Mouse (Mus musculus): ENCODE data around the gene Slc16a7.

The Slc16a7 gene

DNA sequence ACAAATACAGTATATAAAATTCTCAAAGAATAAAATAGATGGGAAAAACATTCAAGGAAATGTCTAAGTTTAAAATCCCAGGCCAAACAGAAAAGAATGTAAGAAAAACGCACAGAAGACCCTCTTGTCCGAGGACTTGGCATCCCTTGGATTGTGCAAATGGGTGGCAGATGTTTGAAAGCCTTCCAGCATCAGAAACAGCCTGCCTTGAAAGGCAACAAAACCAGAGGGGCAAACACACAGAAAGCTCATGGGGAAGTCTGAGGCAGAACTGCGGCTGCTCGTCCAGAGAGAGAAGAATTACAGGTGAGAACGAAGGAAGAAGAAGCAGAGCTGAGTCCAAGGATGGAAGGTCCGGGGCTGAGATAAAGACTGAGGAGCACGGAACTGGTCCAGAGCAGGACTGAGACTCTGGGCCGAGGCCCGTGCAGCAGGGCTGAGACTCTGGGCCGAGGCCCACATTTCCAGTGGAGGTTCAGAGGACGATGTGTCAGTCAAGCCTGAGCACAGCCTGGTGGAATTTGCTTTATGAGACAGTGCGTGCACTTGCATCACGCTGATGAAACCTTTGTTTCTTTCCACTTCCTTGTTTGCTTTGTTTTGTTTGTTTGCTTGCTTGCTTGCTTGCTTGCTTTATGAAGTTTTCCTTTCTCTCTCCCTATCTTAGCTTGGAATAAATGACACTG is 65.0 kb downstream of the Slc16a7 start:
- no peak for DNase-seq (ENCODE audit: low read depth)

DNA sequence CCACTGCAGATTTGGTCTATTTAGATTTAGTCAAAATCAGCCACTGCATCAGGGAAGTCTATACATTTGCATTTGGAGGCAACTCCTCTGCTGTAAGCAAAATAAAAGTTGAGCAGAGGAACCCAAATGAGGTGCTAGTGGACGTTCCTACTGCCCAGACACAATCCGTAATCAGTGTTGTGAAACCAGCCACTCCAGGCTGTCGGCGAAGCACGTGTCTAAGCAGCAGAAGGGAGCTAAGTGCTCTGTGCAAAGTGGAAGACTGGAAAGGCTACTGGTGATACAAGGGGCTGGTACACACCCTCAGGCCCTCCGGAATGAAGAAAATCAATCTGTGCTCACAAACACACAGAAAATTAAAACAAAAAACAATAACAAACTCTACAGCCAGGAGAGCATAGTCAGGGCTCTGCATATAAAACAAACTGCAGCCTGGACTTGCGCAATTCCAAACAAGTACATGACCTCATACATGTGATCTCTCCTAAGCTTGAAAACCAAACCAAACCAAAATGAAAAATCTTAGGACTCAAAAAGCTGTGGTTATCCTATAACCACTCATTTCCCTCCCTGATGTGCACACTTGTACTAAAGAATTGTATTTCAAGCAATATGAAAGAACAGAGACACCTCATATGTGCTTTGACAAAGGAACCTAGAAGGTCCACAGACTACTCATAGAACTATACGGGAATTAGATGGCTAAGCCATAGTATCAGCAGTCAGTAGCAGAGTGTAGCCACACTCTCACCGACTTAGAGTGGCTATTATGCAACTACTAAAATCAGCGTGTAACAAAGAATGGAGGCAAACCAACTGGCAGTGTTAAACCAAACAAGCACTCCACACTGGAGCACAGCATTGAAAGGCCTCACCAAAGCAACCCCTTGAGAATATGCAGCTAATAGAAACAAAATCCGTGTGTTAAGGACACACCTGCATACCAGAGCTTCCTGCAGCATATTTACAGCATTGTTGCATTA is 67.5 kb downstream of the Slc16a7 start:
- no peak for DNase-seq (ENCODE audit: low read depth)

DNA sequence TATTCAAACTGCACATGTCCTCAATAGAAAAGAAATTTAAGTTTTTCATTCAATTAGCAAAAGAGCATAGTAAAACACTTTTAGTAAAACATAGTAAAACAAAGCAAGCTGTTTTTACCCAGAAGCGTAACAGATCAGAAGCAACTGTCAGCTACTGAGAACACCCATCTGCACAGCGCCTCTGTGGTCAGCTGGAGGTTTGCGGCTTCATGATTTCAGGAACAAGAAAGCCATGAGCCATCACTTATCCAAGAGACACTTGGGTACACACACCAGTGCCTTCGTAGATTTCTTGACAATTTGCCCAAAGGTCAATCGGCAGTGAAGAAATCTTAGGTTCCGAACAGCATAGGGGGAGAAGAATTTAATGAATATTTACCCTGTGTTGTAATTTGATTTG is 71.9 kb downstream of the Slc16a7 start:
- no peak for DNase-seq (ENCODE audit: low read depth)

DNA sequence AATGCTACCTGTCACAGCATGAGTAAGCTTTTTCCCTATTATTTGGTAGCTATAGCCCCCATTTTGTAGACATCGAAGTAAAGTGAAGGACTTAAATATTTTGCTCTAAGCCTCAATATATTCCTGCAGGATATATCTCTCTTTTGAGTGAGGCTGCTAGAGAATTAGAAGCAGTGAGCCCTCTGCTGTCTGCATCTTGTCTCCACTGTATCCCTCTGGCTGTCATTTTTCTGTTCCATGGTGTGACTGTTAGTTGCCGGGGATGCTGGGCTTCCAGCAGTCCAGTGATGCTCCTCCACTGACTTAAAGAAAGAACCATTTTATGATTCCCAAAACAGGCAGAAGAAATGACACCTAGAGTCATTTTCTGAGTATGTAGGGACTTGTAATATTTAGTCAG is 78.4 kb downstream of the Slc16a7 start:
- no peak for DNase-seq (ENCODE audit: low read depth)

DNA sequence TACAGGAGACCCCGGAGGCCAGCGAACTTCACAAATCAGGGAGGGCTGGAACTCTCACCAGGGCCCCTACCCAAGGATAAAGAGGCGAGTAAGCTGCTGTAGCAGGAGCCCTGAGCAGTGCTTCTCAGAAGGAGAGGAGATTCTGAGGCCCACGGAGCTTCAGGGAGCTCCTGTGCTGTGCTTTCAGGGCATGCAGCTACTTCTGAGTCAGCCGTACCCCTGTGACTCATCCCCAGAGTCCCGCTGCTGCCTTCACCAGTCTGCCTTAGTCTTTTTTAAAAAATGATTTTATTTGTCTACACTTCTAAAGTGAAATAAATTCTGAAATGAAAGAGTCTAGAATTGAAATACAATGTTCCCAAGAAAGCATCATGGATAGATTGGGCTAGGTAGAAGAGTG is 91.2 kb downstream of the Slc16a7 start:
- peak; percentile 41 for DNase-seq (ENCODE audit: low read depth)

DNA sequence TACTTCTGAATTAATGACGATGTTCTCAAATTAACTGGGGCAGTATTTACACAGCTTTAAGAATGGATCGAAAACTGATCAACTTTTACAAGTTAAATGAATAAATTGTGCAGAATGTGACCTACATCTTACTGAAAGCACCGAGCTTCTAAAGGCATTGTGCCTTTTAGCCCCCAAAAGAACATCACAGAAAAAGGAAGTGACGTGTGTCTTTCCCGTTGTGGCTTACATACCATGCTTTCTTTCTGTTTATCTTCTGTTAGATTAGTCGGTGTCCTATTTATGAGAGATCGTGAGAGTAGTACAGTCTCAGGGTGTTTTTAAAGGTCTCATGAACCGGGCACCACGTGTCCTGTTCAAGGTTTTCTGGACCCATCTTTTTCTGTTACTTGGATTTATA is 98.9 kb downstream of the Slc16a7 start:
- DNase-seq (ENCODE audit: low read depth), result no peak

DNA sequence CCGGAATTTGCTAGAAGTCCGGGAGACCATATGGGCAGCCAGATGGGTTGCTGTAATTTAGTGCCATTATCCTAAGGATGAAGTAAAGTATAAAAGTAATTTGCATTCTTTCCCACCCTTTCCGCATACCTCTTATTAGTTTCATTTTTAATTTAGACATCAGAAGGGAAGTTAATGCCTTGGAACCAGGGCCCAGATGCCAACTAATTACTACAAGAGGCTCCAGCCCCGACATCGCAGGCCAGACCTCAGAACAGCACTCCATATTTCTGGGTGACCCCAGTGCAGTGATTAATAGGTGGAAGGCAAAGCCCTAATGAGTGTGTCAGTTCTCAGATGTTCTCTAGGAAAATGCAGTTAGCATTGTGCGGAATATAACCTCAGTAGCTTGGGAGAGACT is 100.7 kb downstream of the Slc16a7 start:
- DNase-seq (ENCODE audit: low read depth), result no peak

DNA sequence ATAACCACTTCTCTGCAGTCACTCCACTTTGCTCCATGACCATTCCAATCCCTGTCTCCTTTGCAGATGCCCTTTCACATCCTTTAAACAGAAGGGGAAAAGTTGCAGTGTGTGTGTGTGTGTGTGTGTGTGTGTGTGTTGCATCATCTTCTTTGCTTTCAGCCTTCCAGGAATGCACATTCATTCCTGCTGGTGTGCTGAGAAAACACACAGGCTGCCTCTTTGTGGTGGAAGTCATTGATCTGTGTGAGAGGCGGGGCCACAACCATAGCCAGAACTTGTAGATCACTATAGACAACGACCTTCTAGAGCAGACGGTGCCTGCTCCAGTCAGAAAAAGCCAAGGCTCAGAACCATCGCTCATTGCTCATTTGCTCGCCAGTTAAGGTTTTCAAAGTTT is 103.9 kb downstream of the Slc16a7 start:
- no peak for DNase-seq (ENCODE audit: low read depth)

DNA sequence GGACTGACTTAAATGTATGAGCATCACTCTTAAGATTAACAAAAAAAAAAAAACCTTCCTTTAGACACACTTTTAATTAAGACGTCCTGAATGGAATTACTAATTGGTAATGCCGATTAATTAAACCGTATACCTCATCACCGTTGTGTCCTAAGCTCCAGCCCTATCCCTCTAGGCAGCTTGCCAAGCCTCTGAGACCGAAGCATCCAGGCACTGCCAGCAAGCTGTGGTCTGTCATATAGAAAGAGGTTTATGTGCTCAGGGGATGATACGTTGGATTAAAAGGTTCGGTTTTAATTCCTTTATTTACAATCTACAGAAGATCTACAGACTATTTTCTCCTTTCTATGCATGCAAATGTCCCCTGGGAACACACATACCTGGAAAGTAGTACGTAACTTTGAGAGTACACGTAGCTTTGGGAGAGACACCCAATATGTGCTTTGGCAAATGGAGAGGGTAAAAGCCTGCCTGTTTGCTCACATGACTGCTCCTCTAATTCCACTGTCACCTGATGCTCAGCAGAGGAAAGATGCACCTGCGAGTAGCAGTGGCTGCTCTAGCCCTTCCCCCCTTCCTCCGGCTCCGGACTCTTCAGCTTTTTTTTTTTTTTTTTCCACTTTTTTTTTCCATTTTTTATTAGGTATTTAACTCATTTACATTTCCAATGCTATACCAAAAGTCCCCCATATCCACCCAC is 114.0 kb downstream of the Slc16a7 start:
- no peak for DNase-seq (ENCODE audit: low read depth)

DNA sequence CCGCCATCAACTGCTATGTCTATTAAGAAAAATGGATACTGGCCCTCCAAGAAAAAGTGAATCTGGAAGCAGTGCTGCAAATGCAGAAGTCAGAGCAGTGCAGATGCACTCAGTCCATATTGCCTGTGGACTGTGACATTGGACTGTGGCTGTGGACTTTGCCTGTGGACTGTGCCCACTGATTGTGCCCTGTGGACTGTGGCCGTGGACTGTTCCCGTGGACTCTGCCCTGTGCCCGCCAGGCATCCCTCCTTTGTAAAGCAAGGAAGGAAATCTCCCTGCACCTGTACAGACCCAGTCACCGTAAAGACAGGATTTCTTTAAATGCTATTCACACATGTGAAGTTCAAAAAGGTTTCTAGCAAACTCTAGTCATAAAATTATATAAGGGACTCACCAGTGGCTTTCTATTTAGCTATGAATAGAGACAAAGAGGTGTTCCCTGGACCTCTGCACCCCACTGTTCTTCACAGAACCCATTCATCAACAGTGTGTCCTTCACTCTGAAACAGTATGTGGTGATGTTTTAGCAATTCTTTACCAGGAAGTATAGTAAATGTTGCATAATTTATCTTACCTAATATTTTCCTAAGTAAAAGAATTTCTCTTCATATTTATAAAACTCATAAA is 114.6 kb downstream of the Slc16a7 start:
- DNase-seq (ENCODE audit: low read depth), result no peak

DNA sequence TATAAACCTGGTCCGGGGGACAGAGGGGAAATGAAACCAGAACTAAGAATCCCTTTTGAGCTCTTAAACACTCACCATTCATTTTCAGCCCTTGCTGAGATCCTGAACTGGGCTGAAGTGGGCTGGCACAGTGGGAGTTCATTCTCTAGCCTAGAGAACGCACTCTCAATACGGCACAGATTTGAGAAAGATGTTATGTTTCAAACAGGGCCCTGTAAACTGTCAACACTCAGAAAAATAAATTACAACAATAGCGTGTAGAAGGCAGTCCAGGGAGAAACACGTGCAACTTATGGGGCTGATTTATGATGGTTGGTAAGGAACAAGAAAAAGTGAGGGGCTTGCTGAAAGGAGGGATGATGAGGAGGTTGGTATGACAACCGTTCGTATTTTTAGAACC is 115.5 kb downstream of the Slc16a7 start:
- DNase-seq (ENCODE audit: low read depth), result no peak

DNA sequence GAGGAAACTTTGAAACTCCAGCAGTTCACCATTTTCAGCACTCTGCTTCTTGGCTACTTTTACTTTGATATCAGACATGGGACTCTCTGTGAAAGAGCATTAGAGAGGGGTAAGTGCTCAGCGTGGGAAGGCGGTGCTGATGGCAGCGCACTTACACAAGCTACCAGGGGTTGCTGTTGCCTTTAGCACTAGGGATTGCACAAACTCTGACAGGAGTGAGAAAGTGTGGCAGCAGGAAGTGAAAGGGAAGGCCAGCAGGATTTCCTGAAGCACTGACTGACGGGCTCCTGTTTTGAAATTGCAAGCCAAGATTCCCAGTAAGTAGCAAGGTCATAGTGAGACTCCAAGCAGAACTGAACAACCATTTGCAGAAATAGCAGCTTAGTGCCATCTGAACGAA is 117.8 kb downstream of the Slc16a7 start:
- no peak for DNase-seq (ENCODE audit: low read depth)

DNA sequence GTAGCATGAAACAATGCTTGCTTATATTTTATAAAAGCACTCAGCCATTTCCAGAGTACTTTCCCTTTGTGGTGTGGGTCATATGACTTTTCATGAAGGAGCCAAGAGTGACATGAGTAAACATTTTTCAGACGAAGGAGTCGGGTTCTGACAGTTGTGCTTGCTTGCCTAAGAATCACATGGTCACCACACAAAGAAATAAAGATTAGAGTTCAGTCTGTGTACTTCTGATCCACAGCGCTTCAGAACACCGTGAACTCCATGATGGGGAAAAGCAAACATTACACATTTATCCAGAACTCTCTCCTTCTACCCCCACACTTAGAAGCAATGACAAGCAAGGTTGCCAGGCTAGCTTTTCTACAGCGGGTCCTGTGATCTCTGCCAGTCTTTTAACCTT is 119.0 kb downstream of the Slc16a7 start:
- DNase-seq (ENCODE audit: low read depth), result no peak

DNA sequence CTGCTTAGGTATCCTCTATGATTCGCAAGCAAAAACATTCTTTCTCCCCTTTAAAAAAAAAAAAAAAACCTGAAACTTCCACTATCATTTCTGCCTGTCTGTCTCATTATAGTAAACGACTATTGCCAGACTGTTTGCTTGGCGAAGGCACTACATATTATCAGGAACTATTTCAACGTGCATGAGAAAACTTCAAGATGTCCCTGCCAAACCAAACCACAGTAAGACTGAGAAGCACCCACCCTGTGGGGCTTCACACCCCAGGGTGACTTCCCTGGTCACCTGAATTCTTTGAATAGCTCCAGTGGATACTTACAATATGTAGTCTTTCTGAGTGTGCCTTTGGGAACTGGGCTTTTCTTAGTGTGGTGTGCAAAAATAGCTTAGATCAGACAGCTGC is 122.9 kb downstream of the Slc16a7 start:
- no peak for DNase-seq (ENCODE audit: low read depth)

DNA sequence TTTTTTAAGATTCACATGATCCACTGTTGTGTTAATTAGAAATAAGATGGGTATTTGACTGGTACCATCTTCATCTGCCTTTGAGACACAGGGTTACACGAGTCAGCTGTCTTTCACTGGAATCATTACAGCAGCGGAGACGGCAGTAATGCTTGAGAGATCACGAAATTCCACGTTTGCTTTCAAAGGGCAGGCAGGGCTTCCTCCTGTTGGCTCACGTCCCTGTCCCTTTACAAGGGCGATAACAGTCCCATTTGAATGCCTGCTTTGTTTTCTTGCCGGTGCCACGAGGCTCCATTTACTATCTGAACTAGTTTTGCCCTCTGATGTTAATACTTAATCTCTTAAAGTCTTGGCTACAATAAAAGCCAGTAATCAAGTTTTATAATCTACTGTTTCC is 123.4 kb downstream of the Slc16a7 start:
- no peak for DNase-seq (ENCODE audit: low read depth)

DNA sequence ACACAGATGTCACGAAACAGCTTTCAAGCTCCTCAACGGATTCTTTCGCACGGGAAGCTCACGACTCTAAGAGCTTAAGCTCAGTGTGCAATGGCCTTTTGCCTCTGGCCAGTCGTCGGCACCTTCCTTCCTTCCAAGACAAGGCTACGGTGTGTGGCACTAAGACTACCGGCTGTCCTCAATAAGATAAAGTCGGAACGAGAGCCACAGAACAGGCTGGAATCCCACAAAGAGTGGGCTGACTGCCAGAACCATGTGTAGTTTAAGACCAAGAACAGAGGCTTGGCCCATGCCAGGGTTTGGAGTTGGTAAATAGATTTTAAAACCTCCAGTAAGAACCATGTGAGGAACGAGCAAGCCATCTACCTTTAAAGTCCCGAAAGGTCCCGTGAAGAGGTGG is 123.8 kb downstream of the Slc16a7 start:
- DNase-seq (ENCODE audit: low read depth), result peak; percentile 10

DNA sequence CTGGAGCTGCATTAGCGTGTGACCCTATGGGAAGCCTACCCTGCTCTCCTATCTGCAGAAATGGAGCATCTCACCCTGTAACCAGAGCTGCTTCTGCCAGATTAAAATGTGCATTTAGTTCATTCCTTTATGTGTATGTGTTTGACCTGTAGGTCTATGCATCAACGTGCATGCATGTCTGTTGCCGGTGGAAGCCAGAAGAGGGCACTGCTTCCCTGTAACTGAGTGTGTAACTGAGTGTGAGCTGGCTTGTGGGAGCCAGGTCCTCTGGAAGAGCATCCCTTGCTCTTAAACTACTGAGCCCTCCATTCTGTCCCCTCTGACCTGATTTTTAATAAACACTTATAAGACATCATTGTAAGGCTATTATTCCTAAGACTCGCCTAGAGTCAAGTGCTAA is 124.3 kb downstream of the Slc16a7 start:
- peak; percentile 13 for DNase-seq (ENCODE audit: low read depth)

DNA sequence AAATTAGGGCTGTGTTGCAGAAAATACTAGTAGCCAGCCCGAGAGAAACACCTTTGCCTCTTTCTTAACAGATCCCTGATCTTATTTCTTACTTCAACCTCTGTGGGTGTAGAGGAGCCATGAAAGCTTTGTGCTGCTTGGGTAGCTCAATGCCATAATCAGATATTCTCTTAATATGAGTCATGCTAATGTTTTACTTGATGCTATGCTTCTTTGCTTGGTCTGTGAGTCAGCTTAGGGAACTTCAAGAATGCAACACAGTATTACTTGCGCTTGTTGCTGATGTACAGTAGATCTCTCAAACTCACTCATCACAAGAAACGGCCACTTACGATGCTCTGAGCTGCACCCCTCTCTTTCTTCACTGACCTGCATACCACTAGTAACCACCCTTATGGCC is 133.4 kb downstream of the Slc16a7 start:
- DNase-seq (ENCODE audit: low read depth), result no peak

DNA sequence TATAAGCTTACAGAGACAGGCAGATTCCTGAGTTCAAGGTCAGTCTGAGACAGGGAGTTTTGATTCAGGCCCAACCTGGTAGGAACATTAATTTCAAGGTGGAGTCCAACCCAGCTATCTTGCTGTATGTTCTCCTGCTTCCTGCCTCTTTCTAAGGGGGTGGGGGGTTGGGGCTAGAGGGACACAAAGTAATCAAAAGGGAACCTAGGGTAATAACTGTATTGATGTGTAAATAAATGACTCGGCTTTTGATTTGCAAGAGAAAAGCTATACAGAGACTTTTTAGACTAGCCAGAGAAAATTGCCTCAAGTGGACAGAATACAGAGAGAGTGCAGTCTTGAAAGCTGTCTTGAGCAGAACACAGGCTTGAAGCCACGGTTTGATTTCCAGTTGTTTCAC is 174.7 kb downstream of the Slc16a7 start:
- no peak for DNase-seq (ENCODE audit: low read depth)

DNA sequence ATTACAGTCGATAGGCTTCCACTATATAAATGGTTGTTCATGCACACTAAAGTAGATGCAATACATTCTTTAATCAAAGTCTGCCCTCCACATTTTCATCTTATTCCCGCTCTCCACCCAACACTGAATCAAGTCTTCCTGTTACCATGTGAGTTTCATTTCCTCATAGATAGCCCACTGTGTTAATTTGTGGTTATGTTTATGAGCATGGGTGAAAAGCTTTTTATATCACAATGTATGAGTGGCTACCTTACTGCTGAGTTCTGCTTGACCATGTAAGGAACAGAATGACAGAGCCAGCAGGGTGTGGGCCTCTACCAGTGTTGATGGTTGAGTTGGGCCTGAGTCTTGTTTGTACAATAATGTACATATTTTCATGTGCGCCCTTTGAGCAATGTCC is 175.5 kb downstream of the Slc16a7 start:
- no peak for DNase-seq (ENCODE audit: low read depth)

DNA sequence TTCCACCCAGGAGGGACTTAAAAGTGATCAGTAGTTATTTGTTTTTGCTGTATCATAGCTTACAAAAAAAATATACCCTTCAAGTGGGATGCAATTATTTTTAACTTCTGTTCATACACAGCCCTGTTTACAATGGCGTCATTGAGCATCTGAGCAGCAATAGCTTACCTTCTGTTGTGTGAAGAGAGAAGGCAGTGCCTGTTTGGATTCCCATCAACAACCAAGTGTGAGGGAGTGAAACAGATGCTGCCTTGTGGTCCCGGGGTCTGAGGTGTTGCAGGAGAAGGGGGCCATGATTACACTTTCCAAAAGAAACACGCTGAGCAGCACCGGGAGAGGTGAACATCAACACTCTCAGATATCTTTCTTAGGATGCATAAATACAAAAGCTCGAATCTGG is 201.7 kb downstream of the Slc16a7 start:
- DNase-seq (ENCODE audit: low read depth), result no peak

DNA sequence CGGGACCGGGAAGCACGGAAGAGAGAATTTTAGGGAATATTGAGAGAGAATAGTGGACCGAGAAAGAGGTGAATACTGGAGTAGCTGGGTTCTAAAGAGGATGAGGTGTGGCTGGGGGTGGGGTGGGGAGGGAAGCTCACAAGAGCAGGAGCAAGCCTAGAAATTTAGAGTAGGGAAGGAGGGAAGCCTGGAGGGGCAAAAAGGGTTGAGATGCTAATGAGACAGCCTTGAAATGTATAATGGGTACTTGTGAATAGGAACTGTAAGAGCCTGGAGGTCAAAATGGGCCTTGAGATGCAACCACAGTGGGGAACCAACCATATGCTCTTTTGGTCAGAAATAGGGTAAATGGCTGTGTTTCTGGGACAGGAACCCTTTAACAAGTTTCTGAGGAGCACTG is 203.9 kb downstream of the Slc16a7 start:
- no peak for DNase-seq (ENCODE audit: low read depth)

All from NIH3T3 (cell line).